Mouse (Mus musculus): Measurements from ENCODE around the gene Fam172a.

- TF ChIP-seq CTCF (IDR thresholded peaks at IDR 0.05; ENCODE audit: insufficient read depth, low read length): no peak
- no peak for TF ChIP-seq POLR2A (IDR thresholded peaks at IDR 0.05; ENCODE audit: borderline replicate concordance, extremely low read depth, low read depth, low read length)
These were observed 207.4 kb downstream of the Fam172a start for GRCm38 (mm10) chr13:77909184-77909583.

Data from lung, adult 2 months (tissue).